Mouse (Mus musculus) activated CD4-positive, CD25-positive, alpha-beta regulatory T cell, adult 9 weeks (primary cell): ENCODE results near the gene Kbtbd2. TPM values are rescaled to one million over a fixed set of nuclear protein-coding genes. Genes with fewer than 3 reads are reported as not detected.

Source experiments
- polyA plus RNA-seq: library from polyadenylated mRNA; unstranded; fragments of 100-300 nt; shearing (Covaris generic); gene quantifications from one replicate; pipeline ENCODE4 v1.2.1, GENCODE M21; 2017

Gene Kbtbd2
- 22.1 TPM for polyA plus RNA-seq

GRCm38 (mm10) chr6:56797311-56798151 lies at the start of gene Kbtbd2:
Gene Kbtbd2 (minus strand): TSS chr6:56797813.

GRCm38 (mm10) chr6:56831697-56832406 lies 34.2 kb upstream of the Kbtbd2 start, which contains the start of gene Fkbp9:
Gene Fkbp9 (plus strand): TSS chr6:56832059.

Other genes starting within 250 kb of the Kbtbd2 start
- 0.28 TPM for gene Pde1c, start 228.7 kb downstream of the Kbtbd2 start, polyA plus RNA-seq
- gene Lsm5, start 93.1 kb downstream of the Kbtbd2 start, polyA plus RNA-seq, result 122 TPM
- 20.5 TPM for gene Avl9, start 82.9 kb downstream of the Kbtbd2 start, polyA plus RNA-seq
- gene Fkbp9, start 34.2 kb upstream of the Kbtbd2 start, polyA plus RNA-seq, result not detected
- gene Nt5c3, start 126.1 kb upstream of the Kbtbd2 start, polyA plus RNA-seq, result 51.7 TPM
- not detected for gene Vmn1r4, start 126.2 kb upstream of the Kbtbd2 start, polyA plus RNA-seq
- gene Vmn1r5, start 172.5 kb upstream of the Kbtbd2 start, polyA plus RNA-seq, result not detected
- gene Vmn1r6, start 199.4 kb upstream of the Kbtbd2 start, polyA plus RNA-seq, result 0.04 TPM
- gene Vmn1r7, start 227.5 kb upstream of the Kbtbd2 start, polyA plus RNA-seq, result not detected
- not detected for gene Vmn1r8, start 234.5 kb upstream of the Kbtbd2 start, polyA plus RNA-seq